Mouse (Mus musculus) megakaryocyte, adult 5-6 weeks (primary cell): ENCODE measurements around the gene Ccdc88c. TPM values are rescaled to one million over a fixed set of nuclear protein-coding genes. Genes with fewer than 3 reads are reported as not detected.
A peak's percentile ranks its signal among the peaks of the same experiment; 100 is the strongest.

Source experiments
- ATAC-seq: 2 replicates; pipeline ENCODE4 v1.8.0; 2016; ENCODE audit warnings: mild to moderate bottlenecking, inconsistent platforms; ENCODE audit not compliant: poor library complexity, severe bottlenecking
- total RNA-seq, 2 experiments: library from RNA; stranded (forward) in 1 of 2; stranded (reverse) in 1 of 2; fragments of 153-499, 151-499 nt in 1 of 2; fragments of 221-1000, 200-1000 nt in 1 of 2; gene quantifications; 2 replicates each; pipeline versions ENCODE4 v1.2.3 to v1.2.4; 2015 to 2017

Ccdc88c gene
- total RNA-seq, 2 experiments from 2014 or later, result 71.7 to 195 TPM

DNA sequence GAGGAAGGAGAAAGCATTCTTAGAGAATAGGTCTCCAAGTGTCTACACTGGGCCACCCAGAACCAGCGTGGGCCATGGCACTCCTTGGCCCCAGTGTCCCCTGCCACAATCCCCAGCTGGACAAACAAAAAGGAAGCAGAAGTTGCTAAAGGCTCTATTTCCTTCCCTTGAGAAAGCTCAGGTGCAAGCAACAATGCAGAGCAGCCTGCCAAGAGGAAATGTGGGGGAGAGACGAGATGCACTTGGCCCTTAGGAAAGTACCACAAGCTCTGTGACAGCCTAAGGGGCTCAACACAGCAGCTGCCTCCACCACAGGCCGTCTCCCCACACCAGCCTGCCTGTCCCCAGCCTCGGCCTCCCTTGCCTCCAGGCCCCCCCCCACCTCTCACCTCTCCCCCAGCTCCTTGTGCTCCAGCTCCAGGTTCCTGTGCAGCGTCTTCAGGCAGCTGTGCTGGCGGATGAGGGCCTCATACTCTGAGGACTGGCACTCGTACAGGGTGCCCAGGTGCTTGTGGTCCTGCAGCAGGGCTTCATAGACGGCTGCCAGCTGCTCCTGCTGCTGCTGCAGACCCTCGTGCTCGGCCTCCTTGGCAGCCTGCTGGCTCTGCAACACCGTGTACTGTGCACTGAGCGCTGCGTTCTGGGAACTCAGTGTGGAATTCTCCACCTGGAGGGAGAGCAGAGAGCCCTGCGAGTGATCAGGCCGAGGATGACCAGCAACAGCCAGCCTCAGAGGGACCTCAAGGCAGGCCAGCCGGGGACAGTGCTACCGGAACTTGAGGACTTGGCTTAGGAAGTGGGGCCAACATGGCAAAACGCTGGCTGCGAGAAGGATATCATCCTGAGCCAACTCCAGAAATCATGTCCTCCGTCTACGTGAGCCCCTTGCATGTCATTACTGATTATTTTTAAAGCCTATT, 91.2 kb downstream of the Ccdc88c start:
- peak; percentile 51 for ATAC-seq

- ATAC-seq, result no peak
These were observed 92.1 kb downstream of the Ccdc88c start for GRCm38 (mm10) chr12:100936737-100937136.

DNA sequence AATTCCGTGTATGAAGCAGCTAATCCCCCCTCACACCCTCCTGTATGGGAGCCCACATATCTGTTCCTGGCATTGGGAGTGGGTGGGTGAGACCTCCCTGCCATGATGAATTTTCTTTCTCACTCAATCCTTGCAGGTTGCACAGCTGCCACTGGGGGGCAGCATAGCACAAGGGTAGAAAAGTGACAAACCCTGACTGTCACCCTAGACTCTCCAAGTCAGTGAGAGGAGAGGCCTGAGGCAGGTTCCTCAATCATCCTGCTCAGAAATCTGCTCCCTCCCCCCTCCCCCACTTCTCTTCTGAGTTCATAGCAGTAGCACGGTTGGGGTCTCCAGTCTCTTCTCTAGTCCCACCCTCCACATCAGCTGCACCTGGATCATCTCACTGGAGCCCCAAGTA, 92.7 kb downstream of the Ccdc88c start:
- peak; percentile 90 for ATAC-seq

- ATAC-seq, result no peak
These were observed 94.1 kb downstream of the Ccdc88c start for GRCm38 (mm10) chr12:100934796-100935195.

DNA sequence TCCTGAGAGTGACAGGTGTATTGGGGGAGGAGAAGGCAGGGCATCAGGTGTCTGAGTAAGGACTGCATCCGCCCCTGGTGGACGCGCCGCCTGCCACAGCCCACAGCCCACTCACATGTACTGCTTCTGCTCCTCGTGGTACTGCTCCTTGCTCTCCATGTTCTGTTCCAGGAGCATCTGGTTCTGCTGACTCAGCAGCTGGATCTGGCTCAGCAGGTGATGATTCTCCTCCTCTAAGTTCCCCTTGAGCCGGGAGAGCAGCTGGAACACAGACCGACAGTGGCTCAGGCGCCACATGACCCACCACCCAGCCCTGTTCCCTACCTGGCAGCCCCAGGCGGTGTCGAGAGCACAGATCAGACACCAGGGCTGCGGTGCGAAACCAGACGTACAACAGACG, 97.2 kb downstream of the Ccdc88c start:
- no peak for ATAC-seq

DNA sequence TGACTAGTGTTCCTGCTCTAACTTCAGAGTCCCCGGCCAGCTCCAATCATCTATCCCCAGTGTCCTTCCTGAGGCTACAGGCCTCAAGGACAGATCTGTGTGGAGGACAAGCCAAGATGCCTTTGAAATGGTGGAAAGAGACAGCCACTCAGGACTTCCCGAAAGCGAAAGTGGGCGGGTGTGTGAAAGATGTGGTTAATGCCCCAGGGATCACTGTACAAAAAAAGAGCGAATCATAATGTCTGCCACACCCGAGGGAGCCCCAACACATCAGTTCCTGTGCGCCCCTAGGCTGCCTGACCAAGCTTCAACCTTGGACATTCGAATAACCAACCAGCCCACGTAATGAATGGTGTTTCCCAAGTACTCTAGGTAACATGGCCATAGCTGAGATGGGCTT, 100.6 kb downstream of the Ccdc88c start:
- no peak for ATAC-seq

DNA sequence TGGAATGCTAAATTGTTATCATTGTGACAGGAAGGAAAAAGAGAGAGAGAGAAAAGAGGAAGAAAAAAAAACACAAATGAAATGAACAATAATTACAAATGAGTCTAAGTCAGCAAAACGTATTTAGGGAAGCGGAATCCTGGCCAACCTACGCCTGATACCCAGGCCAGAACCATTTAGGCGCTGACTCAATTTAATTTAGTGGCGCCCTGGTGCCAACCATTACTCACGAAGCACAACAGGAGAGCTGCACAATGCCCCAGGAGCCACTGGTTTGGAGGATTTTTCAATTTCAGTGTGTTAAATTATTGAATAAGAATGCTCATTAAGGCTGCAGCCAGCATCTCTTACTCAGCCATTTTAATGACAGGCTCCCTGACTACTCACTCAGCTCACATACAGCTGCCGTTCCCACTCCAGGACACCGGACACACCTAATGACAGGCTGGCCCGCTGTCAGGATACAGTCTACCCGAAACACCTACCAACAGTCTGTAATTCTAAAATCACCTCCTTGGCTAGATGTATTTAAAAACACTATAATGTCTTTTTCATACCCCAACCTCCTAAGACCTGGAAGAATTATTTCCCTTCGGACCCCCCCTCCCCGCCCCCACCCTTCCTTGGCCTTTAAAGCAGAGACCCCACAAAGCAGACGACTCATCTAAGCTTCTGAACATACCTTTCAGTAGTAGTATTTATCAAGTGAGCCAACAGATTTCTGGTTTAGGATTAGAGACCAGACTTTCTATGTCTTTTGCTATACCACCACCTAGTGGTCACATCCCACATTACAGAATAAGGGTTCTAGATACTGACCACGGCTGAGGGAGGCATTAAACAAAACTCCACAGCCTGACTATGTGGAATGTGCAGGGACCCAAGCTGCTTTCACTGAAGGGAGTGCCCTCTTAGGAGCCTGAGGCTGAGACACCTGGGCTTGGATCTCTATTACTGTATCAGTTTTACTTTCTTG, 102.9 kb downstream of the Ccdc88c start:
- 0 out of 2 replicates have a peak, but pooled peaks have one; percentile 16 for ATAC-seq

DNA sequence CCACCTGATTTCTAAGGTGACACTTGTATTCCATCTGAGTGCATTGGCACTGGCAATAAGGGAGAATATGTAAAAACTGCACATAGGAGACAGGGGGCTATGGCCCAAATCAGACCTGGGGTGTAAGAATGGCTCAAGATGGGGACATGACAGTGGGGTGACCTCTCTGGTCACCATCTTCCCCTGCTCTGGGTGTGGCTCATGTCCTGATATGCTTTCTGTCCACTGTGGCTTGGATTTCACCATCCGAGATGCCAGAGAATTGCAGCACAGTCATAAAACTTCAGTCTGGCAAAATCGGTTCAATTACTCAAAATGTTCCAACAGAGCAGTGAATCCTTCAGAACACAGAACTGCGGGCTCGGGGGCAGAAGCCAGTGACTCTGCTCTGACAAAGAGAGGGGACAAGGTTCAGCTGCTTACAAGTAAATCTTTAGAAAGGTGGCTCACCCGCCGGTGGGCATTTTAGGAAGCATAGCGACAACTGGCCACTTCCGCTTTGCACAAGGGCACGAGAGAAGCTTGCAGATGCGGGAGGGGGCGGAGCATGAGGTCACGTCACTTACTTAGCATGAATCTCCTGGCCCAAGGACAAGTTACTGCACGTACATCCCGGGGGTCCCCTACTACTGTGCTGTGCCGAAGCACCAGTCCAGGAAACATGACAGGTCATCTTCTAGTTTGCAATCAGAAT, 104.1 kb downstream of the Ccdc88c start:
- ATAC-seq, result peak; percentile 89

DNA sequence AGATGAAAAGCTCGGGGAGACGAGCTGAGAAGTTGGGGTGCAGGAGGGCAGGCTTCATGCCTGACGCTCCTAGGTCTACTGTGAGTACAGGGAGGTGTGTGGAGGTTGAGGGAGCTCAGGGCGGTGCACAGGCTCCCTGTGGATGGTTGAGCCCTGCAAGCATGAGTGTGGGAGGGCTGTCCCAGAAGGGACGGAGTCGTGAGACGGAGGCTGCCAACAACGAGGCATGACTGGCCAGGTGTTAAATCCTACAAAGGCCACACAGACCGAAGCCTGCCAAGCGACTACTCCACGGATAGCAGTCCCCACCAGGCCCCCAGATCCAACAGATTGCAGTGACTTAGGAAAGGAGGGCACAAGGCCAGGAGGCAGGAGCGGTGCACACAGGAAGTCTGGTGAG, 118.1 kb downstream of the Ccdc88c start:
- no peak for ATAC-seq

GRCm38 (mm10) chr12:100909765-100910164, 119.1 kb downstream of the Ccdc88c start:
- no peak for ATAC-seq

- peak; percentile 27; the same call in 1 of the 2 replicates for ATAC-seq
These were observed 120.4 kb downstream of the Ccdc88c start for GRCm38 (mm10) chr12:100908298-100909034.

- ATAC-seq, result peak; percentile 51
These were observed 121.1 kb downstream of the Ccdc88c start, which contains the start of gene Gpr68 for GRCm38 (mm10) chr12:100907598-100908297. TSS of gene Gpr68 (minus strand) at chr12:100908198.

GRCm38 (mm10) chr12:100906861-100907260, 122.0 kb downstream of the Ccdc88c start:
- no peak for ATAC-seq

GRCm38 (mm10) chr12:100903761-100904160, 125.1 kb downstream of the Ccdc88c start:
- peak; percentile 46 for ATAC-seq

DNA sequence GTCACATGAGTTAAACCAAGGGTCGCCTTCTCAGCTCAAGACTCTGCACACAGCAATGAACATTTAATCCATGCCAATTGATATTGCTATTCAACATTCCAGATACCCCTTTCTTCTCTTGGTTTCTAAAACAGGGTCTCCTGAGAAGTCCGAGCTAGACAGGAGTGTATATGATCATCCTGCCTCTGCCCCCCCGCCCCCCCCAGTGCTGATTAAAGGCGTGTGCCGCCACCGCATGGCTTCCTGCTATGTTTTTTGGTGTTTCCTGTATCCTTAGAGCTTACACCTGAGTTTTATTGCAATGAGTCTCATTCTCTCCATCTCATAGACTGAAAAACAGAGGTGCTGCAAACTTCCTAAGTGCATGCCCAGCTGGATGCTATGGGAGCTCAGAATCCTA, 127.5 kb downstream of the Ccdc88c start:
- no peak for ATAC-seq

DNA sequence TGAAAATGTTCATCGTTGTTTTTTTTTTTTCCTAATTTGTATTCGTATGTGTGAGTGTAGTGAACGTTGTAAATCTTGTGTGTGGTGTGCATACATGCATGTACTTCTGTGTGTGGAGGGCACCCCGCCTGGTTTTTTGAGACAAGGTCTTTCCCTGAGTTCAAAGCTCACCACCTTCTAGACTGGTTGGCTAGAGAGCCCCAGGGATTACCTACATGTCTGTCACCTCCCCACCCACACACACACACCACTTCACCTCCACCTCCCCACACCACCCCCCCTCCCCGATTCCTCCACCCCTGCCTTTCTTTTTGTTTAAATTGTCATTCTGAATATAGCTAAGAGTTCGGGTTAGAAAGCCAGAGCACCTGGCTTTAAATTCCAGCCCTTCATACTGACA, 128.0 kb downstream of the Ccdc88c start:
- ATAC-seq, result no peak

GRCm38 (mm10) chr12:100899111-100899640, 129.7 kb downstream of the Ccdc88c start:
- peak; percentile 64 for ATAC-seq

- ATAC-seq, result peak; percentile 22; the same call in 1 of the 2 replicates
These were observed 130.9 kb downstream of the Ccdc88c start for GRCm38 (mm10) chr12:100897736-100898650.
